Mouse (Mus musculus) G1E (cell line): ENCODE data around the gene Isg20. TPM values are rescaled to one million over a fixed set of nuclear protein-coding genes. Genes with fewer than 3 reads are reported as not detected.

Experiments
- ATAC-seq: 2 replicates; pipeline ENCODE4 v1.8.0; 2016; ENCODE audit warnings: mild to moderate bottlenecking; ENCODE audit not compliant: insufficient number of reproducible peaks, poor library complexity, low FRiP score, severe bottlenecking; ENCODE audit errors: extremely low read depth
- DNase-seq: peaks from one replicate; pipeline ENCODE4 v3.0.0; 2012; ENCODE audit warnings: low spot score
- H3K27me3 ChIP-seq: 2 replicates; pipeline ENCODE4 v1.6.1; 2012; ENCODE audit warnings: mild to moderate bottlenecking, low read length, inconsistent platforms; ENCODE audit not compliant: insufficient read depth
- H3K36me3 ChIP-seq: replicated peaks from 2 replicates; pipeline ENCODE3; 2012; ENCODE audit warnings: mild to moderate bottlenecking, inconsistent platforms
- H3K4me1 ChIP-seq: 2 replicates; pipeline ENCODE4 v1.6.1; 2012; ENCODE audit warnings: low read depth, low read length, inconsistent platforms, mixed read lengths; ENCODE audit not compliant: insufficient read depth
- H3K4me3 ChIP-seq: 2 replicates; pipeline ENCODE4 v1.5.1; 2012; ENCODE audit warnings: low read depth, mild to moderate bottlenecking, inconsistent platforms, low read length, moderate library complexity, mixed read lengths
- H3K9me3 ChIP-seq: replicated peaks from 2 replicates; pipeline ENCODE4 v1.6.1; 2012; ENCODE audit warnings: inconsistent platforms
- CTCF ChIP-seq: IDR thresholded peaks from 2 replicates; pipeline ENCODE4 v1.5.1; 2012; ENCODE audit warnings: low read depth, low read length, inconsistent platforms, mixed read lengths
- GATA1 ChIP-seq: IDR thresholded peaks from 2 replicates; pipeline ENCODE4 v1.6.1; 2012; ENCODE audit warnings: borderline replicate concordance, low read length, inconsistent platforms, mixed read lengths
- GATA2 ChIP-seq: IDR thresholded peaks from 2 replicates; pipeline ENCODE4 v1.6.1; 2012; ENCODE audit warnings: low read depth, low read length, inconsistent platforms, borderline replicate concordance
- POLR2AphosphoS5 ChIP-seq: IDR thresholded peaks from 2 replicates; pipeline ENCODE4 v1.6.1; 2012; ENCODE audit warnings: low read depth, low read length, inconsistent platforms; ENCODE audit not compliant: insufficient replicate concordance
- TAL1 ChIP-seq: conservative IDR thresholded peaks from 2 replicates; pipeline ENCODE4 v1.6.1; 2012; ENCODE audit warnings: low read depth, low read length, inconsistent platforms, mixed read lengths
- polyA plus RNA-seq: library from polyadenylated mRNA; stranded (reverse); fragments of >175 nt; gene quantifications from 2 replicates; pipeline ENCODE4 v1.2.3, GENCODE M21; 2012
- total RNA-seq, 2 experiments: library from RNA; stranded (forward) in 1 of 2; stranded (reverse) in 1 of 2; fragments of 200-1000 nt in 1 of 2; fragments of >200 nt in 1 of 2; fragmentation: Nextera tagmentation in 1 of 2; gene quantifications; 2 replicates each; pipeline ENCODE4 v1.2.3; 2014 to 2017

Isg20 gene
- total and polyA plus RNA-seq, 3 experiments = 0.59 to 42.7 (median 2.1) TPM

GRCm38 (mm10) chr7:78922506-78922905 lies 9.3 kb downstream of the Isg20 start:
- no peak overlapping the region for H3K4me3 ChIP-seq
- no peak for ATAC-seq

GRCm38 (mm10) chr7:78924300-78924699 lies 11.1 kb downstream of the Isg20 start:
- DNase-seq = peak; percentile 67
- Histone ChIP-seq H3K4me1 (no peaks in the 10 kb centered on the region; the same call in 1 of the 2 replicates), H3K9me3 (no peaks in the 10 kb centered on the region), H3K4me3 (no peak overlapping the region), H3K27me3 (peaks cover 45% of the 10 kb centered on the region), H3K36me3 (peaks cover 5% of the 10 kb centered on the region)
- ATAC-seq = 0 out of 2 replicates have a peak, but pooled peaks have one; percentile 28
- no peak for TF ChIP-seq GATA2
- no peak for TF ChIP-seq TAL1
- TF ChIP-seq POLR2AphosphoS5 = no peak
- no peak for TF ChIP-seq GATA1
- TF ChIP-seq CTCF = peak; percentile 62

More at GRCm38 (mm10) chr7:78922506-78922905, 9.3 kb downstream of the Isg20 start:
- Histone ChIP-seq H3K9me3 (no peaks in the 10 kb centered on the region), H3K36me3 (peaks cover 14% of the 10 kb centered on the region), H3K27me3 (peaks cover 57% of the 10 kb centered on the region), H3K4me1 (peaks cover 7% of the 10 kb centered on the region)
- DNase-seq = no peak
- TF ChIP-seq CTCF (no peak), TAL1 (no peak), GATA2 (no peak), POLR2AphosphoS5 (no peak), GATA1 (no peak)

- TF ChIP-seq GATA2 (no peak), TAL1 (no peak), GATA1 (no peak), CTCF (no peak), POLR2AphosphoS5 (no peak)
- no peak for ATAC-seq
- Histone ChIP-seq H3K9me3 (no peaks in the 10 kb centered on the region), H3K36me3 (peaks cover 2% of the 10 kb centered on the region), H3K4me3 (no peak overlapping the region), H3K4me1 (no peaks in the 10 kb centered on the region; the same call in 1 of the 2 replicates), H3K27me3 (peaks cover 40% of the 10 kb centered on the region)
- DNase-seq = no peak
These were observed 11.6 kb downstream of the Isg20 start for GRCm38 (mm10) chr7:78924796-78925195.

- Histone ChIP-seq H3K36me3 (no peaks in the 10 kb centered on the region), H3K4me1 (no peaks in the 10 kb centered on the region; the same call in 1 of the 2 replicates), H3K4me3 (no peak overlapping the region), H3K27me3 (peaks cover 45% of the 10 kb centered on the region), H3K9me3 (no peaks in the 10 kb centered on the region)
- no peak for ATAC-seq
- DNase-seq = no peak
- TF ChIP-seq GATA1 (no peak), TAL1 (no peak), CTCF (no peak), POLR2AphosphoS5 (no peak), GATA2 (no peak)
These were observed 12.5 kb downstream of the Isg20 start for GRCm38 (mm10) chr7:78925680-78926079.

GRCm38 (mm10) chr7:78926156-78926555 lies 12.9 kb downstream of the Isg20 start:
- Histone ChIP-seq H3K4me3 (no peak overlapping the region), H3K27me3 (peaks cover 49% of the 10 kb centered on the region), H3K36me3 (no peaks in the 10 kb centered on the region), H3K4me1 (no peaks in the 10 kb centered on the region; the same call in 1 of the 2 replicates), H3K9me3 (no peaks in the 10 kb centered on the region)
- no peak for TF ChIP-seq GATA1
- no peak for DNase-seq
- ATAC-seq = no peak

GRCm38 (mm10) chr7:78927266-78927665 lies 14.0 kb downstream of the Isg20 start:
- Histone ChIP-seq H3K4me3 (no peak overlapping the region), H3K27me3 (peaks cover 49% of the 10 kb centered on the region), H3K4me1 (no peaks in the 10 kb centered on the region), H3K36me3 (no peaks in the 10 kb centered on the region), H3K9me3 (no peaks in the 10 kb centered on the region)
- DNase-seq = no peak
- ATAC-seq = no peak
- TF ChIP-seq CTCF = no peak
- TF ChIP-seq GATA1 = no peak
- TF ChIP-seq TAL1 = no peak
- TF ChIP-seq POLR2AphosphoS5 = no peak
- no peak for TF ChIP-seq GATA2
